Mouse (Mus musculus) ES-Bruce4 (cell line): Measurements from ENCODE around the gene Ppm1b.

ENCODE experiments used
- CTCF ChIP-seq: IDR thresholded peaks from one replicate; pipeline ENCODE4 v1.8.1; 2011; ENCODE audit warnings: low read depth, low read length
- EP300 ChIP-seq: IDR thresholded peaks from 2 replicates; pipeline ENCODE4 v1.6.1; 2011; ENCODE audit warnings: low read depth, low read length; ENCODE audit not compliant: insufficient read depth
- POLR2A ChIP-seq: IDR thresholded peaks from one replicate; pipeline ENCODE4 v1.8.1; 2011; ENCODE audit warnings: low read length; ENCODE audit not compliant: insufficient read depth

DNA sequence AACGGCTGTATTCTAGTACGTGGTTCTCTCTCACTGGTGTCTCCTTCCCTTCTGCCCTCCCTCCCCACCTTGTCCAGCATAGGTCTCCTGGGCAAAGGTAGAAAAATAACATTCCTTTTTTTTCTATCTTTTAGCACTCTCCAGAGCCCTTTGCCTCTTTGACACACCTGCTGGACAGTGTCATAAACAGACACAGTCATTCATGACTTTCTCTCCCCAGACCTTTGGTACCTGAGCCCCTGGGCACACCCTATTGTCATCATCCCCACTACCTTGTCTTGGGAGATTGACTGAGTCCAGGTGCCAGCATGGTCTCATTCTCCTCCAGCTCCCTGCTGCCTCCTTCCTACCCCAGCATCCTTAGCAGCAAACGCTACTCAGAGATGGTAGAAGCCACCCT, 76.5 kb downstream of the Ppm1b start:
- no peak for TF ChIP-seq CTCF
- no peak for TF ChIP-seq POLR2A
- TF ChIP-seq EP300 = no peak
